Mouse (Mus musculus) liver, postnatal 0 days (tissue): ENCODE results near the gene Dennd1b.

Source experiments
- CTCF ChIP-seq: sonication (generic); IDR thresholded peaks from 2 replicates; pipeline ENCODE4 v1.5.1; 2016; ENCODE audit warnings: antibody characterized with exemption, low read depth
- EP300 ChIP-seq: IDR thresholded peaks from 2 replicates; pipeline ENCODE4 v1.6.1; 2016; ENCODE audit warnings: antibody characterized with exemption, low read depth, mild to moderate bottlenecking

- TF ChIP-seq CTCF: no peak
- TF ChIP-seq EP300: no peak
Observed at GRCm38 (mm10) chr1:139145516-139145915, 182.3 kb downstream of the Dennd1b start.
